Mouse (Mus musculus) stomach, embryonic 16.5 days (tissue): ENCODE measurements around the gene Obscn. TPM values are rescaled to one million over a fixed set of nuclear protein-coding genes. Genes with fewer than 3 reads are reported as not detected.
A peak's percentile ranks its signal among the peaks of the same experiment; 100 is the strongest.

Experiments
- ATAC-seq: fragments of 200-750 bp; cut with Nextera tagmentation; 2 replicates; pipeline ENCODE4 v1.8.0; 2017; ENCODE audit warnings: moderate number of reproducible peaks, moderate TSS enrichment; ENCODE audit not compliant: insufficient read depth, low FRiP score
- H3K27ac ChIP-seq: fragments of 300-500 bp; sonication (generic); 2 replicates; pipeline ENCODE4 v1.5.1; 2014; ENCODE audit warnings: low read length
- H3K27me3 ChIP-seq: fragments of 300-500 bp; sonication (generic); 2 replicates; pipeline ENCODE4 v1.6.1; 2014; ENCODE audit warnings: low read length, control low read depth, mixed read lengths; ENCODE audit not compliant: control insufficient read depth, insufficient read depth
- H3K36me3 ChIP-seq: fragments of 300-500 bp; sonication (generic); 2 replicates; pipeline ENCODE4 v1.6.1; 2014; ENCODE audit warnings: low read length; ENCODE audit not compliant: control insufficient read depth, insufficient read depth
- H3K4me1 ChIP-seq: fragments of 300-500 bp; sonication (generic); 2 replicates; pipeline ENCODE4 v1.6.1; 2014; ENCODE audit warnings: low read length, control low read depth, mixed read lengths; ENCODE audit not compliant: control insufficient read depth, insufficient read depth
- H3K4me2 ChIP-seq: fragments of 300-500 bp; sonication (generic); 2 replicates; pipeline ENCODE4 v1.6.1; 2014; ENCODE audit warnings: low read depth, low read length, mixed read lengths
- H3K4me3 ChIP-seq: fragments of 300-500 bp; sonication (generic); replicated peaks from 2 replicates; pipeline ENCODE4 v1.5.1; 2014; ENCODE audit warnings: mild to moderate bottlenecking, low read length
- H3K9ac ChIP-seq: fragments of 300-500 bp; sonication (generic); 2 replicates; pipeline ENCODE4 v1.6.1; 2014; ENCODE audit warnings: low read length
- H3K9me3 ChIP-seq: fragments of 300-500 bp; sonication (generic); replicated peaks from 2 replicates; pipeline ENCODE4 v1.6.1; 2016; ENCODE audit warnings: low read length, control low read depth; ENCODE audit not compliant: control insufficient read depth
- WGBS: fragments of 180-500 bp; shearing (Covaris S2); extraction: QIAGEN DNeasy Blood & Tissue Kit; methylation state at CpG from one replicate; pipeline ENCODE4 v1.1.7; 2014; 5-methylcytosine and 5-hydroxymethylcytosine counted together
- polyA plus RNA-seq: library from polyadenylated mRNA; unstranded; fragments of >200 nt; fragmentation: Nextera tagmentation; extraction: Ambion mirVana; gene quantifications from 2 replicates; pipeline ENCODE4 v1.2.1, GENCODE M21; 2015

Obscn gene
- polyA plus RNA-seq, 1 experiment from 2014 or later = 1.7 TPM

DNA sequence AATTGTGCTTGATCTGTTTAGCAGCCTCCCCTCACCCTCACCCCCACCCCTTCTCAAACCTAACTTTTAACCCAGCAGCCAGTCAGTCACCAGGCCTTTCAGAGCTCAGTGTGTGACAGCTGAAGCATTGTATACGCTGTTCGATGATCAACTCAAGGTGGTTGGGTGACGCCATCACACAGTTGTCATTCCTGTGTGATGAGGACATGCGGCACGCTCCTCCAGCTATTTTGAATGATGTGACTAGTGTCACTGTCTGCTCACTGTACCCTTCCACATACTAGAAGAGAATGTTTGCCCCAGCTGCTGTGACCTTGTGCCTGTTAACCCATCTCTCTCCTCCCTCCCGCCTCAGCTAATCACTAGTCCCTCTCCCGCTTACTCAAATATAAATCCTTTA, 18.0 kb upstream of the Obscn start:
- H3K27ac ChIP-seq = no peak overlapping the region
- no peaks in the 10 kb centered on the region for H3K27me3 ChIP-seq
- H3K4me1 ChIP-seq = no peaks in the 10 kb centered on the region
- H3K4me2 ChIP-seq = no peak overlapping the region
- H3K9ac ChIP-seq = no peak overlapping the region
- H3K36me3 ChIP-seq = peaks cover 6% of the 10 kb centered on the region; the same call in 1 of the 2 replicates
- H3K9me3 ChIP-seq = no peaks in the 10 kb centered on the region
- 69% methylated on average over 7 of the region's 7 CpGs for WGBS
- no peak for ATAC-seq
- H3K4me3 ChIP-seq = no peak overlapping the region

DNA sequence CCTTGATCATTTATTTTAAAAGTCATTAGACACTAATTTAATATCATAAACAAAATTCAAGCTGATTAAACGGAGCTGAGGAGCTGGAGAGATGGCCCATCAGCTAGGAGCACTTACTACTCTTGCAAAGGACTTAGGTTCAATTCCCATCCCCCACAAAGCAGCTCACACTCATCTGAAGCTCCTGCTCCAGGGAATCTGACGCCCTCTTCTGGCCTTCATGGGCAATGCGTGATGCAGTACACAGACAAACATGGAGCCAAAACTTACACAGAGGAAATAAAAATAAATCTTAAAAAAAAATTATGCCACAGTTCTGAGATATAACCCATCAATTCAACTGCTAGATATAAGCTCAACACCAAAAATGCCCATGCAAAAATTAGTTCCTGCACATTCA, 15.5 kb upstream of the Obscn start:
- H3K27me3 ChIP-seq = no peaks in the 10 kb centered on the region
- H3K9me3 ChIP-seq = no peaks in the 10 kb centered on the region
- WGBS = 36% methylated on average over 3 of the region's 3 CpGs
- no peak overlapping the region for H3K4me2 ChIP-seq
- H3K9ac ChIP-seq = no peak overlapping the region
- H3K4me3 ChIP-seq = no peak overlapping the region
- no peak overlapping the region for H3K27ac ChIP-seq
- no peaks in the 10 kb centered on the region for H3K4me1 ChIP-seq
- no peaks in the 10 kb centered on the region for H3K36me3 ChIP-seq
- no peak for ATAC-seq

DNA sequence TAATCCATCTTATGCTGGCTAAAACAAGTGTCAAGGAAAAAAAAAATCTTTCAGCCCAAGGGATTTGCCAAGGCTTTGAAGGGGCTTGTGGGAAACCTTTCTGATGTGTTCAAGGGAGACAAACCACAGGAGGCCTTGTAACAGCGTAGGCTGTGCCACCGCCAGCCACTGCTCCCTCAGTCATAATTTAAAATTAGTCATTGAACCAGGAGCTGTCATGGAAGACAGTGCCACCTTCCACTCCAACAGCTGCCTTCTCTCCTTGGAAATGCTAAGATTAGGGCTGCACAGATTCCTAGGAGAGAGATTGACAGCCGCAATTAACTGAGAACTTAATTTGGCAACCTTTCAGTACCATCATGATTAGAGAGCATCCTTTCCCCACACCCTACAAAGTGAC, 13.1 kb upstream of the Obscn start:
- Histone ChIP-seq H3K4me3 (no peak overlapping the region), H3K4me1 (no peaks in the 10 kb centered on the region), H3K4me2 (no peak overlapping the region), H3K9me3 (no peaks in the 10 kb centered on the region), H3K36me3 (no peaks in the 10 kb centered on the region), H3K27ac (no peak overlapping the region), H3K9ac (no peak overlapping the region), H3K27me3 (no peaks in the 10 kb centered on the region)
- no peak for ATAC-seq
- WGBS = 36% methylated on average over 3 of the region's 3 CpGs

- no peak overlapping the region for H3K4me2 ChIP-seq
- no peak for ATAC-seq
- 83% methylated on average over 5 of the region's 5 CpGs for WGBS
- H3K27me3 ChIP-seq = no peaks in the 10 kb centered on the region; the same call in 1 of the 2 replicates
- no peak overlapping the region for H3K4me3 ChIP-seq
- no peaks in the 10 kb centered on the region for H3K36me3 ChIP-seq
- H3K27ac ChIP-seq = no peak overlapping the region
- no peak overlapping the region for H3K9ac ChIP-seq
- no peaks in the 10 kb centered on the region for H3K9me3 ChIP-seq
- H3K4me1 ChIP-seq = no peaks in the 10 kb centered on the region
Measured at GRCm38 (mm10) chr11:59142962-59143361, 6.8 kb upstream of the Obscn start.

- no peaks in the 10 kb centered on the region for H3K36me3 ChIP-seq
- peak overlapping the region; percentile 38 for H3K4me2 ChIP-seq
- H3K9ac ChIP-seq = 0 out of 2 replicates have a peak overlapping the region, but pooled peaks have one; percentile 47
- ATAC-seq = peak; percentile 77; the same call in 1 of the 2 replicates
- 5% methylated on average over 14 of the region's 14 CpGs for WGBS
- no peaks in the 10 kb centered on the region for H3K4me1 ChIP-seq
- no peaks in the 10 kb centered on the region for H3K9me3 ChIP-seq
- H3K4me3 ChIP-seq = peak overlapping the region; percentile 17; the same call in 1 of the 2 replicates
- no peak overlapping the region for H3K27ac ChIP-seq
- H3K27me3 ChIP-seq = peaks cover 9% of the 10 kb centered on the region
Measured at GRCm38 (mm10) chr11:59141772-59142370, 5.7 kb upstream of the Obscn start.

- no peaks in the 10 kb centered on the region for H3K36me3 ChIP-seq
- peaks cover 5% of the 10 kb centered on the region; the same call in 1 of the 2 replicates for H3K4me1 ChIP-seq
- peaks cover 39% of the 10 kb centered on the region for H3K27me3 ChIP-seq
- H3K27ac ChIP-seq = no peak overlapping the region
- 58% methylated on average over 19 of the region's 19 CpGs for whole genome bisulfite sequencing
- no peaks in the 10 kb centered on the region for H3K9me3 ChIP-seq
- H3K4me3 ChIP-seq = no peak overlapping the region
- H3K9ac ChIP-seq = no peak overlapping the region
- no peak for ATAC-seq
- H3K4me2 ChIP-seq = no peak overlapping the region
Measured at GRCm38 (mm10) chr11:59138537-59139486, 2.6 kb upstream of the Obscn start.

DNA sequence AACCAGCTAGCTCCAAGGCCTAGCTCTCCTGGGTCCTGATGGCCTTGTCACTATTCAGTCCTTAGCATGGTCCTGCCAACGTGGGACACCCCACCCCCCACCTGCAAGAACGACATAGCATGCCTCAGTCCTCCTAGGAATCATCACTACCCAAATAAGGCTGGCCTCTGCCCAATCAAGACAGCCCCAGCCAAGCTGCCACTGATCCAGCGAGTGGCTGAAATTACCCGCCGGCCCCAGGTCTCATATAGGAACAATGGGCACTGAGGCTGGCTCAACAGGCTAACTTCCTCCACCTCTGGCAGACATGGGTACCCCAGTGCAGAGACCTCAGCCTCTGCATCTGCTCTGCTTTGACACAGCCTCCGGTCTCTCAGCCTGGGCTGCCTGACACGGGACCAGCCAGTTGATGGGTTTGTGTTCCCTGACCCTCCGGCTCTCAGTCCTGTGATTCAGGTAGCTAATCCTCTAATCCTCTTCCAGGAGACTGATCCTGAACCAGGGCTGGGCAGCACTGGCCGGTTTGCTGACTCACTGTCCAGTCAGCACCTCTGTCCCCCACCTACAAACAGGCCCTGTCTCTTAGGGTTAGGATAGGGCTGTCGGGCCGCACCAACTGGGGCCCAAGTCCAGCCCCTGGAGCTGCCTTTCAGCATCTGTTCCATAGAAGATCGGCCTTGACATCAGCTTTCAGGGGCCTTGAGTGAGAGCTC, 948 bp upstream of the Obscn start:
- ATAC-seq = no peak
- Histone ChIP-seq H3K36me3 (no peaks in the 10 kb centered on the region), H3K27ac (no peak overlapping the region), H3K27me3 (peaks cover 53% of the 10 kb centered on the region), H3K9me3 (no peaks in the 10 kb centered on the region), H3K4me3 (no peak overlapping the region), H3K4me1 (peaks cover 5% of the 10 kb centered on the region; the same call in 1 of the 2 replicates), H3K9ac (no peak overlapping the region), H3K4me2 (no peak overlapping the region)
- 74% methylated on average over 12 of the region's 12 CpGs for WGBS

- Histone ChIP-seq H3K4me3 (peak overlapping the region; percentile 25), H3K27me3 (peaks cover 53% of the 10 kb centered on the region), H3K4me1 (peaks cover 5% of the 10 kb centered on the region; the same call in 1 of the 2 replicates), H3K36me3 (no peaks in the 10 kb centered on the region), H3K9ac (0 out of 2 replicates have a peak overlapping the region, but pooled peaks have one; percentile 11), H3K4me2 (peak overlapping the region; percentile 40), H3K9me3 (no peaks in the 10 kb centered on the region), H3K27ac (no peak overlapping the region)
- WGBS = 5% methylated on average over 55 of the region's 55 CpGs
- no peak for ATAC-seq
Measured at GRCm38 (mm10) chr11:59135051-59135820, 966 bp downstream of the Obscn start.
